Mouse (Mus musculus) forebrain, postnatal 0 days (tissue): ENCODE data around the gene Pusl1. TPM values are rescaled to one million over a fixed set of nuclear protein-coding genes. Genes with fewer than 3 reads are reported as not detected.

Source experiments
- ATAC-seq: fragments of 200-750 bp; cut with Nextera tagmentation; 2 replicates; pipeline ENCODE4 v1.8.0; 2017; ENCODE audit warnings: mild to moderate bottlenecking, moderate library complexity
- DNase-seq: peaks from one replicate; pipeline ENCODE4 v3.0.0-alpha.2; 2015
- H3K27ac ChIP-seq: fragments of 300-500 bp; sonication (generic); 2 replicates; pipeline ENCODE4 v1.5.1; 2014; ENCODE audit warnings: low read depth, mild to moderate bottlenecking, antibody characterized with exemption, low read length, moderate library complexity, mixed read lengths
- H3K27me3 ChIP-seq: fragments of 300-500 bp; sonication (generic); 2 replicates; pipeline ENCODE4 v1.6.1; 2014; ENCODE audit warnings: mild to moderate bottlenecking, low read length, mixed read lengths; ENCODE audit not compliant: insufficient read depth
- H3K36me3 ChIP-seq: fragments of 300-500 bp; sonication (generic); 2 replicates; pipeline ENCODE4 v1.6.1; 2014; ENCODE audit warnings: mild to moderate bottlenecking, moderate library complexity; ENCODE audit not compliant: insufficient read depth
- H3K4me1 ChIP-seq: fragments of 300-500 bp; sonication (generic); 2 replicates; pipeline ENCODE4 v1.6.1; 2014; ENCODE audit warnings: antibody characterized with exemption; ENCODE audit not compliant: insufficient read depth
- H3K4me2 ChIP-seq: fragments of 300-500 bp; sonication (generic); 2 replicates; pipeline ENCODE4 v1.6.1; 2014; ENCODE audit warnings: low read depth, mild to moderate bottlenecking, moderate library complexity
- H3K4me3 ChIP-seq: fragments of 300-500 bp; sonication (generic); 2 replicates; pipeline ENCODE4 v1.5.1; 2014; ENCODE audit warnings: low read depth, low read length, mixed read lengths
- H3K9ac ChIP-seq: fragments of 300-500 bp; sonication (generic); 2 replicates; pipeline ENCODE4 v1.6.1; 2014; ENCODE audit warnings: mild to moderate bottlenecking
- H3K9me3 ChIP-seq: fragments of 300-500 bp; sonication (generic); 2 replicates; pipeline ENCODE4 v1.6.1; 2016; ENCODE audit warnings: low read length
- CTCF ChIP-seq: sonication (generic); IDR thresholded peaks from 2 replicates; pipeline ENCODE4 v1.5.1; 2016; ENCODE audit warnings: antibody characterized with exemption, control low read depth, low read depth
- WGBS: fragments of 180-500 bp; shearing (Covaris S2); extraction: QIAGEN DNeasy Blood & Tissue Kit; methylation state at CpG from one replicate; pipeline ENCODE4 v1.1.7; 2014; 5-methylcytosine and 5-hydroxymethylcytosine counted together
- polyA plus RNA-seq: library from polyadenylated mRNA; unstranded; fragments of >200 nt; fragmentation: Nextera tagmentation; extraction: Ambion mirVana; gene quantifications from 2 replicates; pipeline ENCODE4 v1.2.1, GENCODE M21; 2015
- total RNA-seq: library from RNA; depleted of rRNA; stranded (reverse); fragments of >200 nt; gene quantifications from 2 replicates; pipeline ENCODE4 v1.2.3, GENCODE M21; 2014

The Pusl1 gene
- total and polyA plus RNA-seq, 2 experiments from 2014 or later = 59.0 to 69.5 TPM

- H3K9me3 ChIP-seq = no peaks in the 10 kb centered on the region
- no peaks in the 10 kb centered on the region for H3K27me3 ChIP-seq
- peak overlapping the region; percentile 93 for H3K4me3 ChIP-seq
- no peak; the same call in 1 of the 2 replicates for TF ChIP-seq CTCF
- 1% methylated on average over 63 of the region's 69 CpGs for WGBS
- peak overlapping the region; percentile 92 for H3K9ac ChIP-seq
- H3K36me3 ChIP-seq = no peaks in the 10 kb centered on the region
- ATAC-seq (peak; percentile 19), DNase-seq (peak; percentile 41)
- peak overlapping the region; percentile 82 for H3K27ac ChIP-seq
- peaks cover 23% of the 10 kb centered on the region for H3K4me1 ChIP-seq
- H3K4me2 ChIP-seq = peak overlapping the region; percentile 88
Measured at GRCm38 (mm10) chr4:155847591-155848352, 43.8 kb downstream of the Pusl1 start.

GRCm38 (mm10) chr4:155846871-155847578 is 44.6 kb downstream of the Pusl1 start, which contains the start of gene Dvl1:
Dvl1 (plus strand) TSS chr4:155847402.
- peak within 1 kb of the TSS; percentile 93 for H3K4me3 ChIP-seq
- H3K4me2 ChIP-seq = peak within 1 kb of the TSS; percentile 88
- peak within 1 kb of the TSS; percentile 92 for H3K9ac ChIP-seq
- TF ChIP-seq CTCF = peak; percentile 61
- no peaks in the 10 kb centered on the region for H3K27me3 ChIP-seq
- H3K4me1 ChIP-seq = peaks cover 23% of the 10 kb centered on the region
- H3K36me3 ChIP-seq = 0 out of 2 replicates have a peak, but pooled peaks cover 4% of the 10 kb centered on the region
- H3K9me3 ChIP-seq = no peaks in the 10 kb centered on the region
- H3K27ac ChIP-seq = peak within 1 kb of the TSS; percentile 82
- 4% methylated on average over 54 of the region's 65 CpGs for WGBS
- DNase-seq (peak; percentile 97), ATAC-seq (peak; percentile 89)

- DNase-seq (no peak), ATAC-seq (no peak)
- no peak overlapping the region for H3K9ac ChIP-seq
- H3K4me2 ChIP-seq = no peak overlapping the region
- WGBS = 96% methylated on average over 5 of the region's 5 CpGs
- no peak overlapping the region for H3K4me3 ChIP-seq
- peaks cover 8% of the 10 kb centered on the region for H3K4me1 ChIP-seq
- TF ChIP-seq CTCF = no peak
- no peaks in the 10 kb centered on the region for H3K27me3 ChIP-seq
- H3K36me3 ChIP-seq = 0 out of 2 replicates have a peak, but pooled peaks cover 4% of the 10 kb centered on the region
- H3K27ac ChIP-seq = no peak overlapping the region
- no peaks in the 10 kb centered on the region for H3K9me3 ChIP-seq
Measured at GRCm38 (mm10) chr4:155843231-155843630, 48.4 kb downstream of the Pusl1 start.

GRCm38 (mm10) chr4:155841651-155842270 is 49.8 kb downstream of the Pusl1 start:
- Histone ChIP-seq H3K4me3 (no peak overlapping the region), H3K4me1 (peaks cover 4% of the 10 kb centered on the region; the same call in 1 of the 2 replicates), H3K9me3 (no peaks in the 10 kb centered on the region), H3K4me2 (no peak overlapping the region), H3K36me3 (0 out of 2 replicates have a peak, but pooled peaks cover 4% of the 10 kb centered on the region), H3K27me3 (no peaks in the 10 kb centered on the region), H3K9ac (no peak overlapping the region), H3K27ac (no peak overlapping the region)
- no peak for TF ChIP-seq CTCF
- 42% methylated on average over 38 of the region's 38 CpGs for WGBS
- ATAC-seq (no peak), DNase-seq (no peak)

GRCm38 (mm10) chr4:155841003-155841454 is 50.6 kb downstream of the Pusl1 start:
- no peak overlapping the region for H3K9ac ChIP-seq

More at GRCm38 (mm10) chr4:155841003-155841454, 50.6 kb downstream of the Pusl1 start:
- H3K4me3 ChIP-seq = peak overlapping the region; percentile 16; the same call in 1 of the 2 replicates
- H3K36me3 ChIP-seq = 0 out of 2 replicates have a peak, but pooled peaks cover 4% of the 10 kb centered on the region
- 1% methylated on average over 30 of the region's 32 CpGs for WGBS
- ATAC-seq (peak; percentile 57), DNase-seq (peak; percentile 35)
- H3K4me1 ChIP-seq = no peaks in the 10 kb centered on the region
- H3K9me3 ChIP-seq = no peaks in the 10 kb centered on the region
- peak overlapping the region; percentile 47 for H3K4me2 ChIP-seq
- TF ChIP-seq CTCF = peak; percentile 53
- no peaks in the 10 kb centered on the region for H3K27me3 ChIP-seq
- H3K27ac ChIP-seq = no peak overlapping the region
